Mouse (Mus musculus) retina, postnatal 7 days (tissue): Measurements from ENCODE around the gene Cep250.

Experiments used
- DNase-seq: peaks from one replicate; pipeline ENCODE4 v3.0.0-alpha.2; 2012; ENCODE audit warnings: low read depth, low spot score

Gene Cep250

GRCm38 (mm10) chr2:155962991-155963390 is 6.7 kb downstream of the Cep250 start:
- peak; percentile 56 for DNase-seq

GRCm38 (mm10) chr2:155973348-155973747 is 17.1 kb downstream of the Cep250 start:
- peak; percentile 51 for DNase-seq

GRCm38 (mm10) chr2:155974087-155974731 is 18.0 kb downstream of the Cep250 start:
- DNase-seq = no peak

- DNase-seq = no peak
Measured at GRCm38 (mm10) chr2:155979328-155979991, 23.2 kb downstream of the Cep250 start.

GRCm38 (mm10) chr2:155985776-155986175 is 29.5 kb downstream of the Cep250 start:
- DNase-seq = no peak

GRCm38 (mm10) chr2:155987131-155987530 is 30.9 kb downstream of the Cep250 start:
- DNase-seq = no peak

GRCm38 (mm10) chr2:155989085-155989484 is 32.8 kb downstream of the Cep250 start:
- peak; percentile 24 for DNase-seq

- DNase-seq = no peak
Measured at GRCm38 (mm10) chr2:155991151-155991550, 34.9 kb downstream of the Cep250 start.

GRCm38 (mm10) chr2:155991863-155992321 is 35.6 kb downstream of the Cep250 start:
- no peak for DNase-seq

GRCm38 (mm10) chr2:156005393-156005792 is 49.1 kb downstream of the Cep250 start:
- no peak for DNase-seq

GRCm38 (mm10) chr2:156007888-156008532 is 51.8 kb downstream of the Cep250 start, which contains the start of the genes 6430550D23Rik and Ergic3:
TSS of gene 6430550D23Rik (minus strand) at chr2:156007977.
TSS of gene Ergic3 (plus strand) at chr2:156008045.
- DNase-seq = peak; percentile 95

- DNase-seq = no peak
Measured at GRCm38 (mm10) chr2:156018106-156018505, 61.8 kb downstream of the Cep250 start.

- no peak for DNase-seq
Measured at GRCm38 (mm10) chr2:156021219-156021618, 65.0 kb downstream of the Cep250 start.

GRCm38 (mm10) chr2:156021765-156022164 is 65.5 kb downstream of the Cep250 start:
- DNase-seq = no peak

GRCm38 (mm10) chr2:156025482-156025881 is 69.2 kb downstream of the Cep250 start:
- no peak for DNase-seq

GRCm38 (mm10) chr2:156039390-156039789 is 83.1 kb downstream of the Cep250 start:
- DNase-seq = no peak

- no peak for DNase-seq
Measured at GRCm38 (mm10) chr2:156042903-156043302, 86.6 kb downstream of the Cep250 start.

- DNase-seq = no peak
Measured at GRCm38 (mm10) chr2:156047929-156048328, 91.7 kb downstream of the Cep250 start.
